Mouse (Mus musculus) embryonic fibroblast, embryonic 13.5 days (primary cell): ENCODE data around the gene 4930432K21Rik.

Experiments used
- CTCF ChIP-seq: IDR thresholded peaks from 2 replicates; pipeline ENCODE4 v1.5.1; 2011; ENCODE audit warnings: mild to moderate bottlenecking, control low read depth, low read length, moderate library complexity, borderline replicate concordance; ENCODE audit not compliant: insufficient read depth
- POLR2A ChIP-seq: IDR thresholded peaks from 2 replicates; pipeline ENCODE4 v1.6.1; 2011; ENCODE audit warnings: low read depth, mild to moderate bottlenecking, control low read depth, low read length, moderate library complexity

GRCm38 (mm10) chr8:84179946-84180345 is 32.1 kb downstream of the 4930432K21Rik start:
- TF ChIP-seq POLR2A (no peak), CTCF (no peak)
